Mouse (Mus musculus) olfactory bulb, adult 2 months (tissue): ENCODE measurements at regions not wholly inside any gene's neighbourhood (a gene's known extent, or its start where the extent isn't known, plus 50 kb on each side); places are given as distances from the start of the nearest gene placed in this dataset.

Experiments used
- H3K27ac ChIP-seq: fragments of 200-500 bp; 2 replicates; pipeline ENCODE4 v1.5.1; 2012; ENCODE audit warnings: low read depth, low read length; ENCODE audit not compliant: insufficient read depth
- H3K4me1 ChIP-seq: fragments of 200-500 bp; 2 replicates; pipeline ENCODE4 v1.6.1; 2012; ENCODE audit warnings: low read length; ENCODE audit not compliant: control insufficient read depth, insufficient read depth
- H3K4me3 ChIP-seq: fragments of 200-500 bp; 2 replicates; pipeline ENCODE4 v1.5.1; 2012; ENCODE audit warnings: mild to moderate bottlenecking, low read depth, low read length, moderate library complexity; ENCODE audit not compliant: insufficient read depth
- CTCF ChIP-seq: fragments of 200-500 bp; IDR thresholded peaks from 2 replicates; pipeline ENCODE4 v1.5.1; 2012; ENCODE audit warnings: low read depth, mild to moderate bottlenecking, low read length, moderate library complexity; ENCODE audit not compliant: insufficient read depth
- POLR2A ChIP-seq: fragments of 200-500 bp; IDR thresholded peaks from 2 replicates; pipeline ENCODE4 v1.6.1; 2012; ENCODE audit warnings: mild to moderate bottlenecking, low read depth, low read length, moderate library complexity; ENCODE audit not compliant: insufficient read depth
- WGBS: fragments of 180-500 bp; shearing (Covaris S2); methylation state at CpG from one replicate; pipeline ENCODE4 v1.1.7; 2018; 5-methylcytosine and 5-hydroxymethylcytosine counted together

- no peak for TF ChIP-seq POLR2A
- TF ChIP-seq CTCF = no peak
- WGBS = 74% methylated on average over 5 of the region's 5 CpGs
These were observed 239.8 kb downstream of the Ikzf2 start for GRCm38 (mm10) chr1:69447276-69447675.

GRCm38 (mm10) chr1:69444722-69445121, 242.3 kb downstream of the Ikzf2 start:
- H3K27ac ChIP-seq = no peak overlapping the region
- no peak overlapping the region for H3K4me3 ChIP-seq
- WGBS = 84% methylated on average over 4 of the region's 4 CpGs
- TF ChIP-seq POLR2A (no peak), CTCF (no peak)
- no peaks in the 10 kb centered on the region for H3K4me1 ChIP-seq

More at GRCm38 (mm10) chr1:69447276-69447675, 239.8 kb downstream of the Ikzf2 start:
- H3K4me1 ChIP-seq = no peaks in the 10 kb centered on the region
- no peak overlapping the region for H3K4me3 ChIP-seq
- no peak overlapping the region for H3K27ac ChIP-seq

GRCm38 (mm10) chr1:69443466-69443865, 243.6 kb downstream of the Ikzf2 start:
- Histone ChIP-seq H3K4me1 (no peaks in the 10 kb centered on the region), H3K27ac (no peak overlapping the region), H3K4me3 (no peak overlapping the region)
- TF ChIP-seq POLR2A = no peak
- TF ChIP-seq CTCF = no peak
- WGBS = 83% methylated on average over 7 of the region's 7 CpGs

- no peak overlapping the region for H3K27ac ChIP-seq
- 86% methylated on average over 14 of the region's 14 CpGs for WGBS
- H3K4me1 ChIP-seq = no peaks in the 10 kb centered on the region
- no peak for TF ChIP-seq CTCF
- TF ChIP-seq POLR2A = no peak
- no peak overlapping the region for H3K4me3 ChIP-seq
These were observed 246.3 kb downstream of the Ikzf2 start for GRCm38 (mm10) chr1:69440564-69441334.

GRCm38 (mm10) chr1:69437042-69437441, 250.0 kb downstream of the Ikzf2 start:
- TF ChIP-seq POLR2A (no peak), CTCF (no peak)
- H3K4me1 ChIP-seq = no peaks in the 10 kb centered on the region
- WGBS = 73% methylated on average over 8 of the region's 8 CpGs
- no peak overlapping the region for H3K27ac ChIP-seq
- H3K4me3 ChIP-seq = no peak overlapping the region

DNA sequence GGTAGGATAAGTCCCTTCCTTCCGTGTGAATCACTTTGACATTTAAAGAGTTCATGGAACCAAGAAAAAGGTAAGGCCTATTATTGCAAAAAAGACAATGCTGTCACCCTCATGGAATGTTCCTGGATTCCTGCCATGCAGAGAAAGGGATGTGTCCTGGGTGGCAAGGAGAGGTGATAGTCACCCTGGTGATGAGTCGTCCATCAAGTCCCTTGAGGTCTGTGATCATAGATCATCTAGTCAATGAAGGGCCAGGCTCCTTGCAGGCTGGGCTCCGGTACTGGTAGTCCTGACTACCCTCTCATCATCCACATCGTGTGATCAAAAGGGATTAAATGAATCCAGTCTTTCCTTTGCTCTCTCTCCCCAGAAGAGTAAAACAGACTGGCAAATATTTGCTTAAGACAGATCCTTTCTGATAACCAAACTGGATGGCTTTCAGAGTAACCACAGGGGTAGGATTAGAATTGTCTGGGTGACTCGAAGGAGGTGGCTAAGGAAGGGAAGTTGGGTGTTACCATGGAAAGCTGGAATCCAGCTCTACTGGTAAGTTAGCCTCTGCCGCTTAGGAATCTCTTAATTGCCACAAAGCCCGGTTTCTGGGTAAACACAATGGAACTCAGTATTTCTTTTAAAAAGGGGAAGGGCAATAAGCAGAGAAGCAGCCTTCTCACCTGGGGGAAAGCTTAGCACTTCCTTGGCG, 253.2 kb downstream of the Ikzf2 start:
- H3K4me1 ChIP-seq = no peaks in the 10 kb centered on the region
- 64% methylated on average over 8 of the region's 8 CpGs for WGBS
- H3K4me3 ChIP-seq = no peak overlapping the region
- no peak overlapping the region for H3K27ac ChIP-seq
- TF ChIP-seq POLR2A = no peak
- no peak for TF ChIP-seq CTCF

DNA sequence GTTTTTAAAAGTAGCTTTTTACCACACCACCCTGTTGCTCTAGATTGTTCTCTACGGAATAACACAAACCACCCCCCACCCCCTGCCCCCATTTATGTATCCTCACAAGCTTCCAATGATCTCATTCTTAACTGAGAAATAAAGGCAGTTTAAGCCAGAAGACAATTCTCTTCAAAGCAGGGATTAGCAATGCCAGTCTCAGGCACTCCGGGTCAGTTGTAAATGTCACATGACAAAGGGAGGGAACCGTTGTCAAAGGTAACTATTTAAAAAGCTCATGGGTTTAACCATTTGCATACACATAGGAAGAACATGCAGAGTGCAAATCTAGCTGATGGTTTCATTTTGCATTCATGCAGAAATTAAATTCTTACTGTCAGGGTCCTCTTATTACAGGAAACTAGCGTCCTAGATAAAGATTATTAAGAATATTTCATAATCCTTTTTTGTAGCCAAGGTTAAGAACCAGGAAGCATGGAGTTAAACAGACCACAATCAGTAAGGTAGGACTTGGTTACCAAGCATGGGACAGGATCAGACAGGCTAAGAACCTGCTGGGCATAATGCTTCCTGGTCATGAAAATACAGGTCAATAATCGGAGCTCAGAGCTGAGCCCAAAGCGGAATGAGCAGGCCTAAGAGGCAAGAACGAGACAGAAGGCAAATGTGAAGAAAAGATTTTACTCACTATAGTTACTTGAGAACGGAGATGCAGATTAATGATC, 256.2 kb downstream of the Ikzf2 start:
- 71% methylated on average over 8 of the region's 8 CpGs for WGBS
- Histone ChIP-seq H3K27ac (no peak overlapping the region), H3K4me1 (no peaks in the 10 kb centered on the region), H3K4me3 (no peak overlapping the region)
- no peak for TF ChIP-seq CTCF
- TF ChIP-seq POLR2A = no peak

- Histone ChIP-seq H3K4me1 (no peaks in the 10 kb centered on the region), H3K27ac (no peak overlapping the region), H3K4me3 (no peak overlapping the region)
- WGBS = 63% methylated on average over 5 of the region's 5 CpGs
- no peak for TF ChIP-seq CTCF
- TF ChIP-seq POLR2A = no peak
These were observed 257.4 kb downstream of the Ikzf2 start for GRCm38 (mm10) chr1:69429632-69430031.

DNA sequence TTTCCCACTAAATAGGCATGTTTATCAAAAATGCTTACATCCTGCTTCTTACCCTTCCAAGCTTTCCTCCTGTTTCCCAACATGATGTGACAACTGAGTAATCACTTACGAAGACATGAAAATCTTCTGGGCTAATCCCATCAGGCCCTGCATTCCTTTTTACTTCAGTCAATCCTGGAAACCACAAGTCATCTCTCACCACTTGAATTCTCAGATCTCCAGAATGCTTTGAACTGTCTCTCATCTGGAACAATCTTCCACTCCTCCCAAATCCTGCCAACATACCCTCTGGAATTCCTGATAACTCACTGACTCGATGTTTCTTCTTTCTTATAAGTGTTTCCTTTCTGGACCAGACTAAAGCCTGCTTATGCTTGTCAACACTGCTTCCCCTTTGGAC, 289.4 kb downstream of the Ikzf2 start:
- TF ChIP-seq POLR2A = no peak
- TF ChIP-seq CTCF = no peak
- Histone ChIP-seq H3K27ac (no peak overlapping the region), H3K4me1 (no peaks in the 10 kb centered on the region), H3K4me3 (no peak overlapping the region)
- WGBS = 83% methylated on average over 2 of the region's 2 CpGs

GRCm38 (mm10) chr1:69382374-69382773, 274.5 kb upstream of the Erbb4 start:
- Histone ChIP-seq H3K4me1 (no peaks in the 10 kb centered on the region), H3K27ac (no peak overlapping the region), H3K4me3 (no peak overlapping the region)
- TF ChIP-seq POLR2A = no peak
- no peak for TF ChIP-seq CTCF
- 95% methylated on average over 1 of the region's 1 CpGs for WGBS
